Mouse (Mus musculus): Measurements from ENCODE around the gene Dusp10.

- TF ChIP-seq CTCF (IDR thresholded peaks at IDR 0.05; ENCODE audit: borderline replicate concordance, extremely low read depth, insufficient read depth, insufficient read length): no peak
- TF ChIP-seq POLR2A (IDR thresholded peaks at IDR 0.05; ENCODE audit: borderline replicate concordance, extremely low read depth, insufficient read depth, insufficient read length, poor library complexity, severe bottlenecking): no peak
These were observed 104.9 kb downstream of the Dusp10 start for GRCm38 (mm10) chr1:184117991-184118390.

All from brain, embryonic 14.5 days (tissue).